Mouse (Mus musculus) R1 (cell line): Measurements from ENCODE around the gene Tomm20.
"Not testable (repeated sequence)": the region's sequence is repeated elsewhere in the genome, so short reads cannot be mapped to it uniquely, and the experiment has no call there.

Experiments
- DNase-seq: peaks from one replicate; pipeline ENCODE4 v3.0.0-alpha.2; 2018; ENCODE audit warnings: low read depth, low spot score

Tomm20 gene

DNA sequence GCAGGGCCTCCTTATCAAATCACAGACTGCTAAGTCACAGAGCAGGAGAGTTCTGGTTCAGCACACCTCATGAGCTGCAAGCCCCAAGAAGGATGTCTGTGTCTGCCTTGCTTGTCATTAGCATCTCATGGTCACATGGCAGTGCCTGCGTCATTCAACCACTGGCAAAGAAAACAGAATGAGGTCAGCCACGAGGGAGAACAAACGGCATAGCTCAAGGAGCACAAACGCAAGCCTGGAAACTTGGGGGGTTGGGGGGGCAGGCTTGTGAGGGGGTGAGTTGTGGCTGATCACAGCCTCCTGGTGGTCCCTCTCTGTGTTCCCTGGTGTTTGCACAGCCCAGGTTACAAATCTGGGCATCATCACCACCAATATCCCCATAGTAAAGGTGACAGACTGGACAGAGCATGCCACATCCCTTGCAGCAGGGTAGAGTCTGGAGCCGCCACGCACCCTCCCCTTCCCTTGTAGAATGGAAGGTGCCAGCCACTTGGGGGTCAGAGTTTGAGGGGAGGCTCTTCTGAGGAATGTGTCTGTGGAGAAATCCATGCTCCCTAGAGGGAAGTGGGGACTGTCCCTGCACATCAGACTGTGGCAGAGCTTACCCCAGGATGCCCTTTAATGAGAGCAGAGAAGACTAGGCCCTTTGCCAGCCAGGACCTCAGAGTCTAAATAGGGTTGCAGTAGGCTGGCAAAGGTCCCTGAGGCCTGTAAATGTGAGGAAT is 61.3 kb downstream of the Tomm20 start:
- DNase-seq = no peak

DNA sequence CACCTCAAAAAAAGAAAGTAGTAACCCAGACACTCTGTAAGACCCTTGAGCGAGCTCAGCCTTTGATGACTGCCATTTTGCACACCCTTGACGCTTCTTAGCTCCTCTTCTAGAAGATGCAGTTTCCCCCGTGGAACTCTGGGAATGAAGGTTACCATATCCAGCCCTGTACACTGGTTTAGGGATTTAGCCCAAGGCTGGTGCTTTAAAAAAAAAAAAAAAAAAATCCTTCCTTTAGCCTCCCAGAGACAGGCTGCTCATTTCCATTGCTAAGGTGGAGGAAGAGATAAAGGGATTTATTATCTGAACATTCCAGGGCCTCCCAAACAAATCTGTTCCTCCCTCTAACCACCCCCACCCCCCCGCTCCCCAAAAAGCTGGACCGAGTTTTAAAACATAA is 61.9 kb downstream of the Tomm20 start:
- no peak for DNase-seq

- not testable (repeated sequence) for DNase-seq
Measured at GRCm38 (mm10) chr8:126882586-126882985, 63.1 kb downstream of the Tomm20 start.

GRCm38 (mm10) chr8:126881641-126882140 is 64.0 kb downstream of the Tomm20 start:
- no peak for DNase-seq
